31 mouse cellular contexts compared by ENCODE assay signal in genomic region chr7:128438131-128438530, GRCm38 (mm10).
"Had no signal": no experiment of that assay in that cellular context is flagged by ENCODE, and none has a peak within 500 bp of the region (broad histone marks: within the 10 kb centered on the region; RNA-seq: fewer than 3 reads in every experiment).

No protein-coding gene starts in this region.

- ATAC-seq: liver, embryonic 12.5 days; liver, postnatal 0 days; lung, postnatal 0 days; midbrain, embryonic 13.5 days; midbrain, embryonic 16.5 days had no signal

- H3K4me1 ChIP-seq: limb, embryonic 10.5 days; limb, embryonic 12.5 days; limb, embryonic 13.5 days; limb, embryonic 15.5 days; liver, embryonic 12.5 days; liver, embryonic 13.5 days; liver, embryonic 15.5 days; lung, embryonic 15.5 days; midbrain, embryonic 10.5 days; midbrain, embryonic 12.5 days; midbrain, embryonic 13.5 days; neural tube, embryonic 12.5 days had no signal

- H3K9me3 ChIP-seq: limb, embryonic 10.5 days; limb, embryonic 12.5 days; limb, embryonic 13.5 days; limb, embryonic 15.5 days; liver, embryonic 12.5 days; liver, embryonic 13.5 days; liver, embryonic 15.5 days; lung, embryonic 15.5 days; midbrain, embryonic 10.5 days; midbrain, embryonic 12.5 days; midbrain, embryonic 13.5 days; neural tube, embryonic 12.5 days had no signal

- H3K4me3 ChIP-seq: left cerebral cortex, adult 2 months; limb, embryonic 10.5 days; limb, embryonic 12.5 days; limb, embryonic 13.5 days; limb, embryonic 15.5 days; liver, embryonic 12.5 days; liver, embryonic 13.5 days; liver, embryonic 15.5 days; lung, embryonic 15.5 days; megakaryocyte, embryonic 14.5 days; midbrain, embryonic 10.5 days; midbrain, embryonic 12.5 days; midbrain, embryonic 13.5 days; myocyte; neural tube, embryonic 12.5 days had no signal

- H3K27ac ChIP-seq: left cerebral cortex, adult 2 months; limb, embryonic 10.5 days; limb, embryonic 12.5 days; limb, embryonic 13.5 days; limb, embryonic 15.5 days; liver, embryonic 12.5 days; liver, embryonic 13.5 days; liver, embryonic 14.5 days; liver, embryonic 15.5 days; lung, embryonic 15.5 days; macrophage; midbrain, embryonic 10.5 days; midbrain, embryonic 12.5 days; midbrain, embryonic 13.5 days; neural tube, embryonic 12.5 days had no signal

- DNase-seq: left cerebral cortex, postnatal 4 days; liver; liver, embryonic 13.5 days; liver, postnatal 0 days; lung, adult 18-20 months; lung, adult 2 months; lung, embryonic 14.5 days; lung, postnatal 10 days; lung, postnatal 14 days; lung, postnatal 36 days; lung, postnatal 4 days; midbrain, embryonic 14.5 days had no signal

- H3K9ac ChIP-seq: limb, embryonic 12.5 days; limb, embryonic 13.5 days; limb, embryonic 15.5 days; liver, embryonic 12.5 days; liver, embryonic 13.5 days; liver, embryonic 14.5 days; liver, embryonic 15.5 days; liver, postnatal 0 days; lung, embryonic 14.5 days; lung, embryonic 15.5 days; midbrain, embryonic 12.5 days; midbrain, embryonic 13.5 days; neural tube, embryonic 12.5 days had no signal

- H3K4me2 ChIP-seq: limb, embryonic 12.5 days; limb, embryonic 13.5 days; limb, embryonic 15.5 days; liver, embryonic 11.5 days; liver, embryonic 12.5 days; liver, embryonic 13.5 days; liver, embryonic 15.5 days; lung, embryonic 14.5 days; lung, embryonic 15.5 days; midbrain, embryonic 12.5 days; midbrain, embryonic 13.5 days; neural tube, embryonic 12.5 days had no signal

- H3K27me3 ChIP-seq: limb, embryonic 12.5 days; limb, embryonic 13.5 days; limb, embryonic 15.5 days; liver, embryonic 12.5 days; liver, embryonic 13.5 days; liver, embryonic 15.5 days; lung, embryonic 15.5 days; megakaryocyte, embryonic 14.5 days; midbrain, embryonic 12.5 days; midbrain, embryonic 13.5 days; neural tube, embryonic 12.5 days had no signal
